Mouse (Mus musculus) kidney, postnatal 0 days (tissue): ENCODE measurements around the gene Cdk14. TPM values are rescaled to one million over a fixed set of nuclear protein-coding genes. Genes with fewer than 3 reads are reported as not detected.

Experiments
- ATAC-seq: fragments of 200-750 bp; cut with Nextera tagmentation; replicated peaks from 2 replicates; pipeline ENCODE4 v1.8.0; 2017; ENCODE audit warnings: low read depth, moderate number of reproducible peaks, moderate TSS enrichment, moderate library complexity; ENCODE audit not compliant: low FRiP score
- DNase-seq: peaks from one replicate; pipeline ENCODE4 v3.0.0-alpha.2; 2016; ENCODE audit warnings: low spot score
- H3K27ac ChIP-seq: fragments of 300-500 bp; sonication (generic); 2 replicates; pipeline ENCODE4 v1.5.1; 2014; ENCODE audit warnings: mild to moderate bottlenecking
- H3K27me3 ChIP-seq: fragments of 300-500 bp; sonication (generic); 2 replicates; pipeline ENCODE4 v1.6.1; 2014; ENCODE audit warnings: low read length, mixed read lengths; ENCODE audit not compliant: insufficient read depth
- H3K36me3 ChIP-seq: fragments of 300-500 bp; sonication (generic); 2 replicates; pipeline ENCODE4 v1.6.1; 2014; ENCODE audit warnings: low read length, mixed read lengths; ENCODE audit not compliant: insufficient read depth
- H3K4me1 ChIP-seq: fragments of 300-500 bp; sonication (generic); replicated peaks from 2 replicates; pipeline ENCODE4 v1.6.1; 2014; ENCODE audit warnings: antibody characterized with exemption, low read length, mixed read lengths; ENCODE audit not compliant: insufficient read depth
- H3K4me2 ChIP-seq: fragments of 300-500 bp; sonication (generic); 2 replicates; pipeline ENCODE4 v1.6.1; 2014; ENCODE audit warnings: mild to moderate bottlenecking, low read length, moderate library complexity, mixed read lengths
- H3K4me3 ChIP-seq: fragments of 300-500 bp; sonication (generic); replicated peaks from 2 replicates; pipeline ENCODE4 v1.5.1; 2014; ENCODE audit warnings: low read depth, low read length
- H3K9ac ChIP-seq: fragments of 300-500 bp; sonication (generic); 2 replicates; pipeline ENCODE4 v1.6.1; 2014; ENCODE audit warnings: low read depth, low read length
- H3K9me3 ChIP-seq: fragments of 300-500 bp; sonication (generic); replicated peaks from 2 replicates; pipeline ENCODE4 v1.6.1; 2016; ENCODE audit warnings: low read length, inconsistent platforms, mixed read lengths
- CTCF ChIP-seq: IDR thresholded peaks from 2 replicates; pipeline ENCODE4 v1.5.1; 2016; ENCODE audit warnings: antibody characterized with exemption, low read depth, mild to moderate bottlenecking, moderate library complexity
- WGBS: fragments of 180-500 bp; shearing (Covaris S2); extraction: QIAGEN DNeasy Blood & Tissue Kit; methylation state at CpG from one replicate; pipeline ENCODE4 v1.1.7; 2014; 5-methylcytosine and 5-hydroxymethylcytosine counted together
- polyA plus RNA-seq: library from polyadenylated mRNA; unstranded; fragments of >200 nt; fragmentation: Nextera tagmentation; extraction: Ambion mirVana; gene quantifications from 2 replicates; pipeline ENCODE4 v1.2.1, GENCODE M21; 2015

Cdk14 gene
- polyA plus RNA-seq, 1 experiment from 2014 or later: 8.8 TPM

- no peak for TF ChIP-seq CTCF
- Histone ChIP-seq H3K4me1 (no peaks in the 10 kb centered on the region), H3K36me3 (no peaks in the 10 kb centered on the region), H3K4me3 (no peak overlapping the region), H3K9me3 (no peaks in the 10 kb centered on the region), H3K27me3 (no peaks in the 10 kb centered on the region), H3K27ac (no peak overlapping the region), H3K9ac (no peak overlapping the region), H3K4me2 (no peak overlapping the region)
- no peak for ATAC-seq
- WGBS: 85% methylated on average over 8 of the region's 8 CpGs
- DNase-seq: no peak
Measured at GRCm38 (mm10) chr5:5292830-5293542, 127.1 kb downstream of the Cdk14 start.

GRCm38 (mm10) chr5:5291321-5291991, 128.7 kb downstream of the Cdk14 start:
- no peaks in the 10 kb centered on the region for H3K4me1 ChIP-seq
- no peak for TF ChIP-seq CTCF
- H3K4me3 ChIP-seq: no peak overlapping the region
- no peaks in the 10 kb centered on the region for H3K27me3 ChIP-seq
- no peak overlapping the region for H3K9ac ChIP-seq
- no peak overlapping the region for H3K27ac ChIP-seq
- no peaks in the 10 kb centered on the region for H3K36me3 ChIP-seq
- WGBS: 57% methylated on average over 6 of the region's 6 CpGs
- H3K4me2 ChIP-seq: no peak overlapping the region
- DNase-seq (no peak), ATAC-seq (no peak)
- H3K9me3 ChIP-seq: no peaks in the 10 kb centered on the region

- WGBS: 57% methylated on average over 4 of the region's 4 CpGs
- no peaks in the 10 kb centered on the region for H3K9me3 ChIP-seq
- no peaks in the 10 kb centered on the region for H3K27me3 ChIP-seq
- no peaks in the 10 kb centered on the region for H3K4me1 ChIP-seq
- no peak for TF ChIP-seq CTCF
- no peak overlapping the region for H3K4me3 ChIP-seq
- ATAC-seq: no peak
- no peak for DNase-seq
- no peak overlapping the region for H3K9ac ChIP-seq
- no peaks in the 10 kb centered on the region for H3K36me3 ChIP-seq
- H3K4me2 ChIP-seq: no peak overlapping the region
- no peak overlapping the region for H3K27ac ChIP-seq
Measured at GRCm38 (mm10) chr5:5290714-5291113, 129.4 kb downstream of the Cdk14 start.

GRCm38 (mm10) chr5:5285876-5286275, 134.2 kb downstream of the Cdk14 start:
- 64% methylated on average over 3 of the region's 3 CpGs for WGBS

GRCm38 (mm10) chr5:5284531-5284930, 135.6 kb downstream of the Cdk14 start:
- H3K27me3 ChIP-seq: no peaks in the 10 kb centered on the region
- H3K4me2 ChIP-seq: no peak overlapping the region
- WGBS: 75% methylated on average over 5 of the region's 5 CpGs
- no peaks in the 10 kb centered on the region for H3K9me3 ChIP-seq
- DNase-seq (no peak), ATAC-seq (no peak)
- no peaks in the 10 kb centered on the region for H3K36me3 ChIP-seq
- H3K9ac ChIP-seq: no peak overlapping the region
- TF ChIP-seq CTCF: no peak
- H3K4me1 ChIP-seq: no peaks in the 10 kb centered on the region
- H3K27ac ChIP-seq: no peak overlapping the region
- H3K4me3 ChIP-seq: no peak overlapping the region

More at GRCm38 (mm10) chr5:5285876-5286275, 134.2 kb downstream of the Cdk14 start:
- DNase-seq (peak; percentile 16), ATAC-seq (peak; percentile 75; the same call in 1 of the 2 replicates)
- Histone ChIP-seq H3K27ac (no peak overlapping the region), H3K4me1 (no peaks in the 10 kb centered on the region), H3K4me3 (no peak overlapping the region), H3K4me2 (no peak overlapping the region), H3K9me3 (no peaks in the 10 kb centered on the region), H3K9ac (no peak overlapping the region), H3K36me3 (no peaks in the 10 kb centered on the region), H3K27me3 (no peaks in the 10 kb centered on the region)
- no peak for TF ChIP-seq CTCF

GRCm38 (mm10) chr5:5283756-5284430, 136.2 kb downstream of the Cdk14 start:
- H3K27ac ChIP-seq: no peak overlapping the region
- ATAC-seq (no peak), DNase-seq (no peak)
- no peaks in the 10 kb centered on the region for H3K36me3 ChIP-seq
- H3K4me2 ChIP-seq: no peak overlapping the region
- H3K4me3 ChIP-seq: no peak overlapping the region
- H3K27me3 ChIP-seq: no peaks in the 10 kb centered on the region
- no peaks in the 10 kb centered on the region for H3K4me1 ChIP-seq
- no peak for TF ChIP-seq CTCF
- no peaks in the 10 kb centered on the region for H3K9me3 ChIP-seq
- no peak overlapping the region for H3K9ac ChIP-seq
- WGBS: 57% methylated on average over 6 of the region's 6 CpGs
